Mouse (Mus musculus) layer of hippocampus, postnatal 36 days (tissue): Measurements from ENCODE around the gene Fbxw5. TPM values are rescaled to one million over a fixed set of nuclear protein-coding genes. Genes with fewer than 3 reads are reported as not detected.
"Not testable (repeated sequence)": the region's sequence is repeated elsewhere in the genome, so short reads cannot be mapped to it uniquely, and the experiment has no call there.

Experiments
- DNase-seq, 2 experiments: peaks; one replicate each; pipeline ENCODE4 v3.0.0; 2022
- total RNA-seq, 2 experiments: library from RNA; stranded (reverse); gene quantifications; 2 replicates each; pipeline ENCODE4 v1.2.3; 2021

The Fbxw5 gene
- total RNA-seq, 2 experiments from 2014 or later, result 115 to 116 TPM

DNA sequence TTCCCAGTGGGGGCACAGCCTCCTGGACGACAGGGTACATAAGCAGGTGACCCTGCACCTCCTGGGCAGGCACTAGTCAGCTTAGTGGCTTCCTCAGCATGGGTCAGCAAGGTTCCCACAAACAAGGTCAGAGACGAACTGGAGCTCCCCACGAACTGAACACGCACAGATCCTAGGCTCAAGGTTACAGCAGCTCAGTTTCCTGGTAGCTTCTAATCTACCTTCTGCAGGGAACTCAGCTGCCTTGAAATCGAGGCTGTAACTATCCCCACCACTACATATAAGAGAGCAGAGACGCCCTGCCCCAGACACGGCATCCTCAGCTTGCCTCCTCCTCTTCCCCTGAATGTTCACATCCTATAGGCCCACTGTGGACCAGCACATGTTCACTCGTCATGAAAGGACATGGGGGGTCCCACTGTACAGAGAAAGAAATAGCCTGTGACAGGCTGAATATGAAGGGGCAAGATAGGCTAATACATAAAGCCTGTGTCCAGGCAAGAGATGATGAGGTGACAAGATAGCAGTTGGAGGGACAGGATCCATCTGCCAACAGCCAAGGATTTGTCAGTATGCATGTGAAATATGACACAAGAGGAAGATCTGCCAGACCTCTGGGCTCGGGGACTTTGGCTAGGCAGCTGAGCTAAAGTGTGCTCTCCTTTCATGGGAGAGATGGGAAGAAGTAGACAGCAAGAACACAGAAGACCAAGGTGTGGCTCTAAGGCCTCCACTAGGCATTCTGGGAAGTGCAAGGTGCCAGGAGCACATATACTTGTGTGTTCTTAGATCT is 26.2 kb downstream of the Fbxw5 start:
- DNase-seq, result no peak

DNA sequence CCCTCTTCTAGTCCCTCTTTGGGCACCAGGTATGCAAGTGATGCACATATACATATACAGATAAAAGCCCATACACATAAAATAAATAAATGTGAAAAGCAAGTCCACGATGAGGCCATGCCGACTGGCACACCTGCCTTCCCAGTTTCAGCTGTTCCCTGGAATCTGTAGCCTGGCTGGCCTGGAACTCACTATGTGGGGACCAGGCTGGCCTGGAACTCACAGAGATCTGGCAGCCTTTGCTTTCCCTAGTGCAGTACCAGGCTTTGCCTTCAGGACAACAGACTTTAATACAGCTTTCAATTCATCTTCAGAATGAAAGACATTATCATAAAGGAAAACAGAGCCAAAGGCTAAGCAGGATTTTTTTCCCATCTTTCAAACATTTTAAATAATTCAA is 33.2 kb downstream of the Fbxw5 start:
- no peak for DNase-seq

DNA sequence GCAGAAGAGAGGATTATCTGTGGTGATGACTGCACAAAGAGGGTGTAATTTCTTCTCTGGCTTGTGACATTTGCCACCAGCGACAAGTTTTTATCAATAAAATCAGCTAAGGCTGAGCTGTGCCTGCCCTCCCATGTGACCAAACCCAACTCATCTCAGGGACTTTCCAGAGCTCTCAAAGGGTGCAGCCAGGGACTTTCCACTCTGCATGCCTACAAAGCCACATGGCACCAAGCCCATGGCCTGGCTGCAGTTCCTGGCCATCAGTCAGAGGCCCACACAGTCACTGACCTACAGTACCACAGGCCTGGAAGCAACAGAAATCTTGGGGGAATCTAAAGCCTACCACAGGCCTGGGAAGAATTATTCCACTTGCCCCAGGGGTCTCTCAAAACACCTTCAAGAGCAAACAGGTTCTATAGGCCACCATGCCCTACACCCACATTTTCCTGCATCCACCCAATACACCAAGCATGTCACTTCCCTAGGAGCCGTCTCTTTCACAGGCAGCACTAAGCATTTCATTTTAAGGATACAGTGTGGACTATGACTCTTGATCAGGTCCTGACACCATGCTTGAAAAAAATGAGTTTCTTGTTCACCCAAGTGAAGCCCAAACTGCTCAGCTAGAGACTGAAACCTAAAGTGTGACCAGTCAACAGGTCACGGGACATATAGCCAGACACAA is 33.8 kb downstream of the Fbxw5 start:
- peak in 1 of 2 experiments; percentile 37 for DNase-seq

DNA sequence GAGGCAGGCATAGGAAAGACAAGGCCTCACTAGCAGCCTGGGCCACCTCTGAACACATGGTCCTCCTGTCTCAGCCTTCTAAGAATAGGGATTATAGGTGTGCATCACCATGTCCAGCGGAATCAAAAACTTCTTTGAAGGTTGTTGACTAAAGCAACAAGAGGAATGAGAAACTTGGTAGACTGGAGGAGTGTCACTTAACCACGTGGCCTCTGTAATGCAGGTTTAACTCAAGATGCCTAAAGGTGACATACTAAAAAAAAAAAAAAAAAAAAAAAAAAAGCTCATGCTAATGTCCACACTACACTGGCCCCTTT is 34.3 kb downstream of the Fbxw5 start:
- no peak for DNase-seq

DNA sequence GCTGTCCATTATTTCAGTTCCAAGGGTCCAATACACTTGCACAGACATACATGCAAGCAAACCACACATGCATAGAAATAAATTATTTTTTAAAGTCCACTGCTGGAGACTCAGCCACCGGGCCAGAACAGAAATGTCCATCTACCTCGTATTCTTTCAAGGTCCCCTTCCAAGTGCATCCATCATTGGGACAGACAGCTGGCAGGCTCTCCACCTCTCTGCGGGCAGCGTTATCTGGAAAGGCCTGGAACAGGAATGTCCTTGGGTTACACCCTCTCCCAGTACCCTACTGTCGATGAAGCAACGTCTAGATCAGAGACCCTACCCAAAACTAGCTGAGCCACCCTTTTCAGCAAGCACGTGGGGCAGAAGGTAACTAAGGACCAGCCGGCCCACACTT is 36.0 kb downstream of the Fbxw5 start:
- DNase-seq, result no peak

DNA sequence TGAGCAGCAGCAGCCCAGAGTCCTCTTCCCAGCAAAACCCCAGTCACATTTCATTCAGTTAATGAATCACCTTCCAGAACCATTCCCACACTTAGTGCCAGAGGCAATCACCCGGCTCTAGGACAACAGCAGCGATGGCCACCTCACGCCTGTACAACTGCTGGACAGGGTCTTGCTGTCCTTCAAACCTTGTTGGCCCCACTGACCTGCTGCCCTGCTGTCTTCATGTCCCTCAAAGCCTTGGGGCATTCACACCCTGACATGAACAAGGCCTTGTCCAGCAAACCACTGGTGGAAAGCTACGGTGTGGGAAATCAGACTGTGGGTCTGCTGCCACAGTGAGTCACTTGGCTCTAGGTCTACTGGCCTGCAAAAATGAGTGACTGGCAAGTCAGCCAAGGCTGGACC is 40.0 kb downstream of the Fbxw5 start:
- no peak for DNase-seq

DNA sequence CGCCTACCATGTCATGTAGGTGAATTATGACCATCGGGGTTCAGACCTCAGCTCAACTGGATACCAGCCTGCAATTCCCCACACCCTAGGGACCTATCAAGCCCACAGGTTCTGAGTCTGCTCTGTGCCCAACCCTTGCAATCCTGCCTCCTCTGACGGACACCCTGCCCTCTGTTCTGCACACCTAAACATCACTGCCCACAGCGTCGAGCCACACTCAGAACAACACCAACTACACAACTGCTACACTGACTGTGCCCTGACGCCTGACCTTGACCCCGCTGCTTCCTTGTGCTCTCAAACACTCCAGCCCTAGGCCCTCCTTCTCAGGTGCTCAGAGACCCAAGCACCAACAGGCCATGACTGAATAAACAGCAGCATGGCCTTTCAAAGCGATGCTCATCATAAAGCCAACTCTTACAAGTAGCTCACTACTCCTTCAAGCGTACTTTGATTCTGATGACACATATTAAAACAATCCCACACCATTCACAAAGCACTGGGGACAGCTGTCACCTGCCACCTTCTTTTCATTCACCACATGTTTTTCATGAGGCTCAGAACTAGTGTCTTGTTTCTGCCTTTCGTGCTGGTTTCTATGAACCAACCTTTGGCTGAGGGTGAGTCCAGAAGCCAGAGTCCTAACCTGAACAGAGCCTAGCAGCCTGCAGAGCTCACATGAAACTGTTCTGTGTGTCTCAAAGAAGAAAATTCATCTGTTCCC is 41.3 kb downstream of the Fbxw5 start:
- no peak for DNase-seq

DNA sequence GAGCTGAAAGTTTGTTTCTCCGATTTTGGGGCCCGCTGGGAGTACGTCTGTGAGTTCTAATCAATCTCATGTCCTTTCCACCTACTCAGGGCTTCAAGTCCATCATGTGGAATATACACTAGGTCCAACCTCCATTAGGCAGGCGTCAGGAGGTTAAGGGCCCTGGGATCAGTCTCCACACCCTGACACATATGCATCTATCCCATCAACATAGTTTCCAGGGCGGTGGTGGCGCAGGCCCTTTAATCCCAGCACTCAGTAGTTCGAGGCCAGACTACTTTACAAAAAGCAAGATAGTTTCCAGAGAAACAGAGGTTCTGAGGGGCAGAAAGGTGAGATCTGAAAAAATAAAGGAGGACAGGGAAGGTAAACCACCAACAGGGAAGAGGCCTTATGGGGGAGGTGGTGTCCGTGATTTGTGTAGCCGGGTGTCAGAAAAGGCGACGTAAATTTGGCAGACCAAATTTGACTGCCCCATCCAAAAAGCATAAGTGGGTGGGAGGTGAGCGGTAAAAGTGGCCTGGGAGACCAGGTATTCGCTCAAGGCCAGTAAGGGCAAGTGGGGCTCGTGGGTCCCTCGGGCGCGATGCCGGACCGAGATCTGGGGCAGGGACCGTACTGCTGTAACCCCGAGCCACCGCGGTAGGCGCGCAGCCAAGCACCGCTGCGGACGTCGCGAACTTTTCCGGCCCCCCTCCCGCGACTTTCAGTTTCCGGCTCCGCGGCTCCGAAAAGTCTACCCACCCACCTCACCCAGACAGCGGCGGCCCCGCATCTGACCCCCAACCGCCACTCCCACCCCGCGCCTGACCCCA is 45.7 kb downstream of the Fbxw5 start:
- no peak for DNase-seq

DNA sequence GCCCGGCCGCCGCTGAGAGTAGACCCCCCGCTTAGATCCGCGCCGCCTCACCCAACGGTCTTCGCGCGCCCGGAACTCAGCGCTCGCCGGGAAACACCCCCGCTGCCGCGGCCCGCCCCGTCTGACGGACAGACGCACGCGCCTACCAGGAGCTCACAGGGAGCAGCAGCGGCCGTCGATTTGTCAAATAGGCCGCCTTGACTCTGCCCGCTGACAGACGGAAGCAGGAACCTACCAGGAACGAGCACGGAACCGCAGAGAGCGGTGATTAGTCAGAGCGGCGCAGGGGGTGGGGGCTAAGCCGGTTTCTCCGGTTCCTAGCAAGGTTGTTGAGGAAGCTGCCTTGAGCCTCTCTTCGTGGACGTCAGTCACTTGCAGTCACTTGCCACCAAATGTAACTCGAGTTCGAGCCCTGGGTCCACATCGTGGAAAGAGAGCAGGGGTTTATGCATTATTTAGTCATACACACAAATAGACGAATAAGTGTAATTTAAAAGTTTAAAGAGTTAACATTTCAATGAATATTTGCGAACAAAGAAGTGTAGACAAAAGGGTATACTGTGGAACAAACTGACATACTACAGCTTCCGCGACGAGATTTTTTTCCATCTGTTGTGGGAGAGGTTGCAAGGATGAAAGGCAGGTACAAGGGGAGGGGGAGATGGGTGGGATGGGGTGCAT is 46.4 kb downstream of the Fbxw5 start, which contains the start of gene Traf2:
Gene Traf2, minus strand, starts transcription at position 130 of the 681 bp plus-strand sequence.
- peak; percentile 98 for DNase-seq

DNA sequence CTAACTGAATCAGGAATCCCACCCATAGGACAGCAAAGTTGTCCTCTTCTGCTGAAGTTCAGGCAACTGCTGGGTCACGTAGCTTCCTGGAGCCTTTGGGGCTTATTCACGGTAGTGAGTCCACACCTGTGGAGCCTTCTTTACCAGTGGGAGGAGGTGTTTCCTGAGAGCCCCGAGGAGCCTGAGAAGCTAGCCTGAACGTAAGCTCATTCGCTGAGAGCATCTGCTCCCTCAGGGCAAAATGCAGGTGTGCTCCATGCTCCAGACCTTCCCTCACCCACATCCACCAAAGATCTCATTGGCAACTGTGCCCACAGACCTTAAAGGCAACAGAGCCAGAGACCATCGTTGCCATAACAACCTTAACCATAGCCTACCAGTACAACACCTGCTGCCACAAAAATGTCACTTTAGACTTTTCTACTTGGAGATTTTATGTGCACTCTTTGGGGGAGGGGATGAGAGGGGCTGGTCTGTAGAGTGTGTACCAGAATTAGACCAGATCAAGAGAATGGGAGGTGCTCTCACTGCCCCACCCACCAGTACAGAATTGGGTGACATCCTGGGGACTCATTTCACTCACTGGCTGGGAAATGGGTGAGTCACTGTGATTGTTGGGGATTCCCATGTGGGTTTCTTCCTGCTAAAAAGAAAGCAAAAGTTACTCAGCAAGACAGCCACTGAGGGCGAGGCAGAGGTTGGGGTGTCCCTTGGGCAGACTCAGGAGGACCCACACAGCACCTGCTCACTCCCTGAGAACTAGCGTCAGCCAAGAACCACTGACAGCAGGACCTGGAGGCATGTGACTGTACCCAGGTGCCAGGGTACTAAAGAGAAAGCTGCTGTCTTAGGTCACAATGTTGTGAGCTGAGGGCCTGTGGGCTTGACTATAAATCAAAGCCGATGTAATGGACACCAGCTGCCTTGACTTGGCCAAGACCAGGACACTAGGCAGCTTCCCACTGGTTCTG is 48.8 kb downstream of the Fbxw5 start:
- DNase-seq, result no peak

DNA sequence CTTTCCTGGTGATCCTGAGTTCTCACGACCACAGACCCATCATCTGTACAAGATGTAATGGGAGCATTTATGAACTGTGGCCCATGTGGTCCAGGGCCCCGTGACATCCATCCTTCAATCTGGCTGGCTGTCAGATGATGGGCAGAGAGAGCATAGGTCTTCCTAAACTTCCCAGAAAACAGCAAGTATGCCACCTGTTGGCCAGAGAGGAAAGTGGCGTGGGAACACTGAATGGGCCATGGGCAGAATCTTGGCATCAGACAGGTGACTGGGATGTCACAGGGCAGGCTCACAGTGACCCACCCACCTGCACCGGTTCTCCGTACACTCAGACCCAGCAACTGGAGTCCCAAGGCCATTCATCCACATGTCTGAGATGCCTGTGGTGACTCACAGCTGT is 50.6 kb downstream of the Fbxw5 start:
- DNase-seq, result no peak

DNA sequence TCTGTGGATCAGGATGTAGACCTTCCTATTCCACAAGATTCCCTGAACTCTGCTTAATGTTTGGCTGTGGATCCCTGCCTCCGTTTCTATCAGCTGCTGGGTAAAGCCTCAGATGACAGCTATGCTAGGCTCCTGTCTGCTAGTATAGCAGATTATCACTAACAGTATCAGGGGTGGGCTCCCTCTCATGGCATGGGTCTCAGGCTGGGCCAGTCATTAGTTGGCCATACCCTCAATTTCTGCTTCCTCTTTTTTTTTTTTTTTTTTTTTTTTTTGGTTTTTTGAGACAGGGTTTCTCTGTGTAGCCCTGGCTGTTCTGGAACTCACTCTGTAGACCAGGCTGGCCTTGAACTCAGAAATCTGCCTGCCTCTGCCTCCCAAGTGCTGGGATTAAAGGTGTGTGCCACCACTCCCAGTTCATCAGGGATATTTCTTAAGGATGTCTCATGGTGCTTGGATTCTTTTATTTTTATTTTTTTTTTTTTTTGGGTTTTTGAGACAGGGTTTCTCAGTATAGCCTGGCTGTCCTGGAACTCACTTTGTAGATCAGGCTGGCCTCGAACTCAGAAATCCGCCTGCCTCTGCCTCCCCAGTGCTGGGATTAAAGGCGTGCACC is 52.7 kb downstream of the Fbxw5 start:
- not testable (repeated sequence) for DNase-seq

Other genes with a start within 250 kb of the Fbxw5 start
- gene Tmem203, start 245.3 kb upstream of the Fbxw5 start, total RNA-seq, result 10 to 100 TPM; 35.5 to 40.4 TPM
- 10 to 100 TPM; 19.4 to 23.1 TPM for gene Tprn, start 238.1 kb upstream of the Fbxw5 start, total RNA-seq
- gene Ssna1, start 228.3 kb upstream of the Fbxw5 start, total RNA-seq, result 10 to 100 TPM; 65.0 to 69.4 TPM
- gene Anapc2, start 228.3 kb upstream of the Fbxw5 start, total RNA-seq, result 10 to 100 TPM; 83.0 to 83.3 TPM
- not detected for gene Tmem210, start 212.6 kb upstream of the Fbxw5 start, total RNA-seq
- gene Lrrc26, start 210.8 kb upstream of the Fbxw5 start, total RNA-seq, result not detected
- 100 to 1,000 TPM; 420 to 431 TPM for gene Grin1, start 181.6 kb upstream of the Fbxw5 start, total RNA-seq
- gene Man1b1, start 168.4 kb upstream of the Fbxw5 start, total RNA-seq, result 10 to 100 TPM; 50.6 to 52.3 TPM
- gene Dpp7, start 144.4 kb upstream of the Fbxw5 start, total RNA-seq, result 10 to 100 TPM; 26.1 to 38.4 TPM
- 10 to 100 TPM; 10.8 to 13.8 TPM for gene Uap1l1, start 135.1 kb upstream of the Fbxw5 start, total RNA-seq
- 1 to 10 TPM; 3.7 to 4.6 TPM for gene Sapcd2, start 128.4 kb upstream of the Fbxw5 start, total RNA-seq
- gene Entpd2, start 104.9 kb upstream of the Fbxw5 start, total RNA-seq, result 10 to 100 TPM; 14.9 to 16.1 TPM
- gene Npdc1, start 101.4 kb upstream of the Fbxw5 start, total RNA-seq, result 100 to 1,000 TPM; 422 to 431 TPM
- gene Fut7, start 77.5 kb upstream of the Fbxw5 start, total RNA-seq, result under 1 TPM; 0.87 to 0.94 TPM
- gene Abca2, start 72.0 kb upstream of the Fbxw5 start, total RNA-seq, result 100 to 1,000 TPM; 147 to 167 TPM
- gene Clic3, start 43.9 kb upstream of the Fbxw5 start, total RNA-seq, result under 1 TPM in 1 of 2 experiments, not detected in 1; 0.66 TPM
- gene Paxx, start 39.7 kb upstream of the Fbxw5 start, total RNA-seq, result 10 to 100 TPM; 46.2 to 62.8 TPM
- gene Ptgds, start 30.7 kb upstream of the Fbxw5 start, total RNA-seq, result 100 to 1,000 TPM; 435 to 800 TPM
- gene Lcn12, start 6.8 kb upstream of the Fbxw5 start, total RNA-seq, result not detected
- gene C8g, start 969 bp downstream of the Fbxw5 start, total RNA-seq, result 1 to 10 TPM in 1 of 2 experiments, under 1 TPM in 1; 0.88 to 1.5 TPM
- gene Traf2, start 46.2 kb downstream of the Fbxw5 start, total RNA-seq, result 10 to 100 TPM; 11.9 to 12.6 TPM
- 100 to 1,000 TPM; 200 to 212 TPM for gene Edf1, start 57.1 kb downstream of the Fbxw5 start, total RNA-seq
- gene Mamdc4, start 74.1 kb downstream of the Fbxw5 start, total RNA-seq, result 1 to 10 TPM; 3.1 to 3.2 TPM
- gene Phpt1, start 74.5 kb downstream of the Fbxw5 start, total RNA-seq, result 10 to 100 TPM; 62.5 to 68.3 TPM
- gene Ajm1, start 81.0 kb downstream of the Fbxw5 start, total RNA-seq, result 100 to 1,000 TPM in 1 of 2 experiments, 10 to 100 TPM in 1; 96.4 to 117 TPM
- gene Rabl6, start 107.8 kb downstream of the Fbxw5 start, total RNA-seq, result 100 to 1,000 TPM; 142 to 155 TPM
- not detected for gene Ccdc183, start 116.9 kb downstream of the Fbxw5 start, total RNA-seq
- gene Tmem141, start 121.3 kb downstream of the Fbxw5 start, total RNA-seq, result 10 to 100 TPM; 13.1 to 16.6 TPM
- gene Fcna, start 127.3 kb downstream of the Fbxw5 start, total RNA-seq, result under 1 TPM; 0.32 to 0.43 TPM
- gene Lcn8, start 152.4 kb downstream of the Fbxw5 start, total RNA-seq, result not detected
- gene Lcn5, start 157.2 kb downstream of the Fbxw5 start, total RNA-seq, result not detected
- not detected for gene Lcn6, start 176.0 kb downstream of the Fbxw5 start, total RNA-seq
- not detected for gene Lcn10, start 182.0 kb downstream of the Fbxw5 start, total RNA-seq
- not detected for gene Obp2a, start 199.3 kb downstream of the Fbxw5 start, total RNA-seq
- 10 to 100 TPM; 82.1 to 87.9 TPM for gene Bmyc, start 206.0 kb downstream of the Fbxw5 start, total RNA-seq
- gene Obp2b, start 236.3 kb downstream of the Fbxw5 start, total RNA-seq, result under 1 TPM in 1 of 2 experiments, not detected in 1; 0.85 TPM